Mouse (Mus musculus): ENCODE results near the gene Gm10184.

The Gm10184 gene

GRCm38 (mm10) chr17:89910349-89910748 is at the start of gene Gm10184:
TSS of gene Gm10184 (minus strand) at chr17:89910449.
- 94% methylated on average over 6 of the region's 6 CpGs for WGBS

GRCm38 (mm10) chr17:89933950-89934349 is 23.7 kb upstream of the Gm10184 start:
- 90% methylated on average over 2 of the region's 2 CpGs for WGBS

- 80% methylated on average over 5 of the region's 5 CpGs for WGBS
These were observed 5.5 kb downstream of the Gm10184 start for GRCm38 (mm10) chr17:89904701-89905100.

GRCm38 (mm10) chr17:89902767-89903166 is 7.5 kb downstream of the Gm10184 start:
- 94% methylated on average over 1 of the region's 1 CpGs for WGBS

GRCm38 (mm10) chr17:89900610-89901009 is 9.6 kb downstream of the Gm10184 start:
- 78% methylated on average over 7 of the region's 7 CpGs for WGBS

GRCm38 (mm10) chr17:89899813-89900212 is 10.4 kb downstream of the Gm10184 start:
- WGBS: 60% methylated on average over 3 of the region's 3 CpGs

GRCm38 (mm10) chr17:89864996-89865395 is 45.3 kb downstream of the Gm10184 start:
- 32% methylated on average over 3 of the region's 3 CpGs for WGBS
